ENCODE assay signal across 11 mouse cellular contexts in the genomic region with DNA sequence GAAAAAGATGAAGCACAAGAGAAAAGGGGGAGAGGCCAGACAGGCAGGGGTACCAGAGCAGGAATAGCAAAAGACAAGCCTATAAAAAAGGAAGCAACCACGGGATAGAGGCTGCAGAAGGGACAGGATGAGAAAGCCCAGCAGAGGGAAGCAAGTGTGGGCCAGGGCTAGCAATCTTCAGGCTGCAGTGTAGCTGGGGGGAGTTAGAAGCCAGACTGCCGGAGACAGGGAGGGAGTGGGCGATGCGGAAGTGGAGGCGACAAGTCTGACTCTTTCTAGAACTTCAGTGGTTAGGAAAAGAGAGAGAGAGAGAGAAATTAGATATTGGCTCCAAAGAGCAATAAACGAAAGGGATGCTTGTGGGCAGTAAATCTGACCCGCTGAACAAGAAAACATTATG.
A peak's percentile ranks its signal among the peaks of the same experiment; 100 is the strongest.
DNase-seq lines count a peak whose midpoint lies in the region; TF ChIP-seq lines count a peak whose summit lies in the region.
"Had no signal": no experiment of that assay in that cellular context is flagged by ENCODE, and none has a peak within 500 bp of the region (broad histone marks: within the 10 kb centered on the region; RNA-seq: fewer than 3 reads in every experiment).

No protein-coding gene starts in this region.

- H3K4me3 ChIP-seq in gastrocnemius, adult 2 months, result no peak overlapping the region
- H3K4me3 ChIP-seq: hindbrain, embryonic 10.5 days; stomach, embryonic 15.5 days had no signal

- peak; percentile 39 for DNase-seq in embryo, embryonic 11 days
- no peak for DNase-seq in embryo, embryonic 10.5 days (ENCODE audit: low spot score)
- DNase-seq in layer of hippocampus, adult 18-20 months (ENCODE audit: low spot score in 2 of 2), result peak; percentile 35 to 57
- no peak for DNase-seq in layer of hippocampus, adult 9-10 months (ENCODE audit: low spot score)
- peak; percentile 78 for DNase-seq in brain, adult 2 months (ENCODE audit: low read depth, low spot score)
- peak; percentile 48 to 69 for DNase-seq in left cerebral cortex, adult 18-20 months (ENCODE audit: low spot score in 2 of 2)
- DNase-seq in urinary bladder, postnatal 10 days (ENCODE audit: low spot score), result no peak
- no peak for DNase-seq in gastrocnemius, adult 2 months
- DNase-seq: gastrocnemius, postnatal 36 days had no signal

- intact Hi-C loops in gastrocnemius, adult 2 months (cut with DNase I), result no loop called here

- no peak overlapping the region for H3K27ac ChIP-seq in gastrocnemius, adult 2 months
- H3K27ac ChIP-seq: hindbrain, embryonic 10.5 days; stomach, embryonic 15.5 days had no signal

- TF ChIP-seq CTCF in gastrocnemius, adult 2 months (IDR thresholded peaks at IDR 0.05), result no peak

Comparison
In these comparisons a context has a peak if more than half of its experiments do, and no peak if none do; other contexts are left out.
1. DNase-seq: peak in embryo, embryonic 11 days (single experiment), layer of hippocampus, adult 18-20 months (2 of 2), brain, adult 2 months (single experiment) and left cerebral cortex, adult 18-20 months (2 of 2); none in embryo, embryonic 10.5 days (single experiment), layer of hippocampus, adult 9-10 months (single experiment), urinary bladder, postnatal 10 days (single experiment) and gastrocnemius, adult 2 months (single experiment).